Comparison of ENCODE assay signal across 8 mouse cellular contexts in the genomic region with DNA sequence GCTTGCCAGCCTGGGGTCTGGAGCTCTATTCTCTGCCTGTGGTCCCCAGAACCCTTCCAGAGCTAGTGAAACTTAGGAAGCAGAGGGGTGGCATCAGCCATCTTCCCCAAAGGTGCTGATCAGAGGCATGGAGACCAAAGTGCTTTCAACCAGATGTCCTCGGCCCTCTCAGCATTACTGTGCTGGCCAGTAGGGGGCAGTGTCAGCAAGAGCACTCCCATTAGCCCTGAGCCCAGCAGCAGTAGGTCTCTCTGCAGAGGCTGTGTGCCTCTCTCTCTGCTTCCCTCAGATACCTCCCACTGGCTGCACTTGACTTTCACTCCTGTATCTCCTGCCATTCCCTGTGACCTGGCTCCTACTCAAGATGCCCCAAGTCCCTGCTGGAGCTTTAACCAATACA. TPM values are rescaled to one million over a fixed set of nuclear protein-coding genes. Genes with fewer than 3 reads are reported as not detected.
A peak's percentile ranks its signal among the peaks of the same experiment; 100 is the strongest.
DNase-seq lines count a peak whose midpoint lies in the region; ATAC-seq and TF ChIP-seq lines count a peak whose summit lies in the region.

No protein-coding gene starts in this region.

- no peak overlapping the region for H3K4me3 ChIP-seq in gastrocnemius, adult 2 months

- peak; percentile 37 to 42 for DNase-seq in frontal cortex, postnatal 25 days (ENCODE audit: low spot score in 2 of 2)
- no peak for DNase-seq in frontal cortex, postnatal 14 days (ENCODE audit: low spot score in 2 of 2)
- peak; percentile 63 to 65 for DNase-seq in B cell, adult 2 months
- peak; percentile 79 for DNase-seq in adrenal gland, postnatal 10 days
- peak; percentile 72 for DNase-seq in gastrocnemius, adult 2 months
- DNase-seq in left cerebral cortex, postnatal 36 days (ENCODE audit: low spot score in 2 of 2), result peak; percentile 37 to 42
- peak; percentile 61 for DNase-seq in thymus, postnatal 25 days

- intact Hi-C loops in gastrocnemius, adult 2 months (cut with DNase I), result no loop called here
- intact Hi-C loops in left cerebral cortex, postnatal 36 days (cut with DNase I), result no loop called here

- peak; percentile 48; the same call in 1 of the 2 replicates for ATAC-seq in monocyte, adult 5-6 weeks (replicated peaks; ENCODE audit: insufficient number of reproducible peaks, low FRiP score, low TSS enrichment, poor library complexity, severe bottlenecking)

- peak; percentile 88 for TF ChIP-seq CTCF in gastrocnemius, adult 2 months (IDR thresholded peaks at IDR 0.05)

- H3K27ac ChIP-seq in gastrocnemius, adult 2 months, result no peak overlapping the region

RNA-seq across cellular contexts. Expression of a gene that starts 11.0 kb away (rescaled TPM):
- total RNA-seq in adrenal gland, postnatal 10 days (2021), result 10 to 100 TPM; 87.1 to 99.7 TPM
- 10 to 100 TPM; 66.1 to 70.5 TPM for total RNA-seq in gastrocnemius, adult 2 months (2021)
- total RNA-seq in left cerebral cortex, postnatal 36 days (2021), result 10 to 100 TPM; 73.8 to 81.5 TPM
- 90.3 to 128 TPM (median 101 TPM) in 3 replicates for total RNA-seq in monocyte, adult 5-6 weeks (2017)

Comparison
In these comparisons a context has a peak if more than half of its experiments do, and no peak if none do; other contexts are left out.
1. DNase-seq: peak in frontal cortex, postnatal 25 days (2 of 2), B cell, adult 2 months (2 of 2), adrenal gland, postnatal 10 days (single experiment), gastrocnemius, adult 2 months (single experiment), left cerebral cortex, postnatal 36 days (2 of 2) and thymus, postnatal 25 days (single experiment); none in frontal cortex, postnatal 14 days (0 of 2).